Mouse (Mus musculus) midbrain, postnatal 0 days (tissue): ENCODE data around the gene Ppdpf. TPM values are rescaled to one million over a fixed set of nuclear protein-coding genes. Genes with fewer than 3 reads are reported as not detected.

Experiments used
- ATAC-seq: fragments of 200-750 bp; cut with Nextera tagmentation; 2 replicates; pipeline ENCODE4 v1.8.0; 2017; ENCODE audit warnings: moderate number of reproducible peaks, mild to moderate bottlenecking, moderate TSS enrichment, moderate library complexity; ENCODE audit not compliant: low FRiP score
- DNase-seq: peaks from one replicate; pipeline ENCODE4 v3.0.0-alpha.2; 2015; ENCODE audit warnings: low spot score
- H3K27ac ChIP-seq: fragments of 300-500 bp; sonication (generic); 2 replicates; pipeline ENCODE4 v1.5.1; 2014; ENCODE audit warnings: low read depth, mild to moderate bottlenecking, low read length, mixed read lengths
- H3K27me3 ChIP-seq: fragments of 300-500 bp; sonication (generic); 2 replicates; pipeline ENCODE4 v1.6.1; 2014; ENCODE audit warnings: low read length, control low read depth, mixed read lengths; ENCODE audit not compliant: insufficient read depth
- H3K36me3 ChIP-seq: fragments of 300-500 bp; sonication (generic); 2 replicates; pipeline ENCODE4 v1.6.1; 2014; ENCODE audit warnings: low read length, control low read depth, mixed read lengths; ENCODE audit not compliant: insufficient read depth
- H3K4me1 ChIP-seq: fragments of 300-500 bp; sonication (generic); 2 replicates; pipeline ENCODE4 v1.6.1; 2014; ENCODE audit warnings: mild to moderate bottlenecking, control low read depth, antibody characterized with exemption, low read length, mixed read lengths; ENCODE audit not compliant: insufficient read depth
- H3K4me2 ChIP-seq: fragments of 300-500 bp; sonication (generic); 2 replicates; pipeline ENCODE4 v1.6.1; 2014; ENCODE audit warnings: low read depth, mild to moderate bottlenecking, low read length, mixed read lengths; ENCODE audit not compliant: poor library complexity, severe bottlenecking
- H3K4me3 ChIP-seq: fragments of 300-500 bp; sonication (generic); 2 replicates; pipeline ENCODE4 v1.5.1; 2014; ENCODE audit warnings: low read depth, mild to moderate bottlenecking, low read length, moderate library complexity
- H3K9ac ChIP-seq: fragments of 300-500 bp; sonication (generic); replicated peaks from 2 replicates; pipeline ENCODE4 v1.6.1; 2014; ENCODE audit warnings: mild to moderate bottlenecking, low read length, moderate library complexity, mixed read lengths; ENCODE audit not compliant: poor library complexity, severe bottlenecking
- H3K9me3 ChIP-seq: fragments of 300-500 bp; sonication (generic); 2 replicates; pipeline ENCODE4 v1.6.1; 2016; ENCODE audit warnings: low read length, control low read depth
- CTCF ChIP-seq: IDR thresholded peaks from 2 replicates; pipeline ENCODE4 v1.5.1; 2016; ENCODE audit warnings: antibody characterized with exemption, mild to moderate bottlenecking
- WGBS: fragments of 180-500 bp; shearing (Covaris S2); extraction: QIAGEN DNeasy Blood & Tissue Kit; methylation state at CpG from one replicate; pipeline ENCODE4 v1.1.7; 2014; 5-methylcytosine and 5-hydroxymethylcytosine counted together
- polyA plus RNA-seq: library from polyadenylated mRNA; unstranded; fragments of >200 nt; fragmentation: Nextera tagmentation; extraction: Ambion mirVana; gene quantifications from 2 replicates; pipeline ENCODE4 v1.2.1, GENCODE M21; 2015
- total RNA-seq: library from RNA; depleted of rRNA; stranded (reverse); fragments of >200 nt; gene quantifications from 2 replicates; pipeline ENCODE4 v1.2.3, GENCODE M21; 2014

The Ppdpf gene
- total and polyA plus RNA-seq, 2 experiments from 2014 or later = 323 to 365 TPM

GRCm38 (mm10) chr2:181157716-181158302 is 29.2 kb upstream of the Ppdpf start:
- 75% methylated on average over 6 of the region's 6 CpGs for WGBS
- Histone ChIP-seq H3K4me3 (no peak overlapping the region), H3K27me3 (no peaks in the 10 kb centered on the region), H3K9ac (no peak overlapping the region), H3K9me3 (no peaks in the 10 kb centered on the region), H3K4me2 (peak overlapping the region; percentile 92), H3K4me1 (peaks cover 39% of the 10 kb centered on the region), H3K36me3 (peaks cover 6% of the 10 kb centered on the region), H3K27ac (peak overlapping the region; percentile 85)
- ATAC-seq (no peak), DNase-seq (no peak)
- TF ChIP-seq CTCF = no peak

- H3K4me1 ChIP-seq = peaks cover 39% of the 10 kb centered on the region
Measured at GRCm38 (mm10) chr2:181158471-181158870, 28.6 kb upstream of the Ppdpf start.

GRCm38 (mm10) chr2:181159091-181159514 is 27.9 kb upstream of the Ppdpf start:
- H3K27ac ChIP-seq = peak overlapping the region; percentile 93
- DNase-seq = peak; percentile 58
- 46% methylated on average over 7 of the region's 7 CpGs for WGBS
- TF ChIP-seq CTCF = no peak
- no peak overlapping the region for H3K4me3 ChIP-seq
- peak; percentile 47 for ATAC-seq
- H3K4me1 ChIP-seq = peaks cover 39% of the 10 kb centered on the region
- no peaks in the 10 kb centered on the region for H3K9me3 ChIP-seq
- H3K36me3 ChIP-seq = no peaks in the 10 kb centered on the region
- H3K4me2 ChIP-seq = peak overlapping the region; percentile 30; the same call in 1 of the 2 replicates
- no peak overlapping the region for H3K9ac ChIP-seq
- no peaks in the 10 kb centered on the region for H3K27me3 ChIP-seq

More at GRCm38 (mm10) chr2:181158471-181158870, 28.6 kb upstream of the Ppdpf start:
- 83% methylated on average over 2 of the region's 2 CpGs for WGBS
- Histone ChIP-seq H3K36me3 (no peaks in the 10 kb centered on the region), H3K27ac (peak overlapping the region; percentile 93; the same call in 1 of the 2 replicates), H3K27me3 (no peaks in the 10 kb centered on the region), H3K9me3 (no peaks in the 10 kb centered on the region), H3K4me3 (no peak overlapping the region), H3K9ac (no peak overlapping the region), H3K4me2 (no peak overlapping the region)
- DNase-seq (no peak), ATAC-seq (no peak)
- TF ChIP-seq CTCF = no peak

- no peak for TF ChIP-seq CTCF
- H3K36me3 ChIP-seq = no peaks in the 10 kb centered on the region
- peaks cover 35% of the 10 kb centered on the region for H3K4me1 ChIP-seq
- peak overlapping the region; percentile 93 for H3K27ac ChIP-seq
- H3K4me3 ChIP-seq = no peak overlapping the region
- H3K4me2 ChIP-seq = peak overlapping the region; percentile 30
- H3K9me3 ChIP-seq = no peaks in the 10 kb centered on the region
- no peak overlapping the region for H3K9ac ChIP-seq
- 3% methylated on average over 2 of the region's 2 CpGs for WGBS
- ATAC-seq (peak; percentile 86), DNase-seq (peak; percentile 82)
- no peaks in the 10 kb centered on the region for H3K27me3 ChIP-seq
Measured at GRCm38 (mm10) chr2:181159771-181160170, 27.3 kb upstream of the Ppdpf start.

- DNase-seq = no peak
Measured at GRCm38 (mm10) chr2:181160821-181161220, 26.2 kb upstream of the Ppdpf start.

GRCm38 (mm10) chr2:181166469-181166868 is 20.6 kb upstream of the Ppdpf start:
- no peak for DNase-seq
- H3K9me3 ChIP-seq = no peaks in the 10 kb centered on the region
- no peak overlapping the region for H3K4me2 ChIP-seq
- H3K4me1 ChIP-seq = no peaks in the 10 kb centered on the region
- no peaks in the 10 kb centered on the region for H3K27me3 ChIP-seq
- no peaks in the 10 kb centered on the region for H3K36me3 ChIP-seq
- no peak for TF ChIP-seq CTCF
- ATAC-seq = no peak
- WGBS = 83% methylated on average over 5 of the region's 5 CpGs
- no peak overlapping the region for H3K27ac ChIP-seq
- no peak overlapping the region for H3K4me3 ChIP-seq
- no peak overlapping the region for H3K9ac ChIP-seq

More at GRCm38 (mm10) chr2:181160821-181161220, 26.2 kb upstream of the Ppdpf start:
- H3K9ac ChIP-seq = no peak overlapping the region
- no peak overlapping the region for H3K4me3 ChIP-seq
- peaks cover 25% of the 10 kb centered on the region for H3K4me1 ChIP-seq
- H3K4me2 ChIP-seq = no peak overlapping the region
- H3K9me3 ChIP-seq = no peaks in the 10 kb centered on the region
- no peaks in the 10 kb centered on the region for H3K27me3 ChIP-seq
- H3K27ac ChIP-seq = no peak overlapping the region
- ATAC-seq = no peak
- WGBS = 67% methylated on average over 4 of the region's 4 CpGs
- no peaks in the 10 kb centered on the region for H3K36me3 ChIP-seq
- 0 out of 2 replicates have a peak, but pooled peaks have one; percentile 7 for TF ChIP-seq CTCF
